Mouse (Mus musculus): Measurements from ENCODE around the gene Ctsw.

- TF ChIP-seq CTCF (IDR thresholded peaks at IDR 0.05; ENCODE audit: control insufficient read depth, insufficient read depth, low read length) (no peak), POLR2A (IDR thresholded peaks at IDR 0.05; ENCODE audit: borderline replicate concordance, control insufficient read depth, low read depth, low read length) (no peak)
Observed at GRCm38 (mm10) chr19:5494314-5494713, 26.0 kb upstream of the Ctsw start.

Data from bone marrow, adult 2 months (tissue).